Mouse (Mus musculus) liver, embryonic 11.5 days (tissue): ENCODE results near the gene Rbm19. TPM values are rescaled to one million over a fixed set of nuclear protein-coding genes. Genes with fewer than 3 reads are reported as not detected.

ENCODE experiments used
- ATAC-seq: fragments of 200-750 bp; cut with Nextera tagmentation; replicated peaks from 2 replicates; pipeline ENCODE4 v1.8.0; 2017; ENCODE audit warnings: moderate number of reproducible peaks, mild to moderate bottlenecking, moderate TSS enrichment, moderate library complexity; ENCODE audit not compliant: low FRiP score
- DNase-seq: peaks from one replicate; pipeline ENCODE4 v3.0.0-alpha.2; 2017; ENCODE audit warnings: low spot score
- H3K27ac ChIP-seq: fragments of 300-500 bp; sonication (generic); 2 replicates; pipeline ENCODE4 v1.5.1; 2014; ENCODE audit warnings: mild to moderate bottlenecking, low read depth, low read length, control low read depth
- H3K27me3 ChIP-seq: fragments of 300-500 bp; sonication (generic); replicated peaks from 2 replicates; pipeline ENCODE4 v1.6.1; 2014; ENCODE audit warnings: low read length, mixed read lengths; ENCODE audit not compliant: control insufficient read depth, insufficient read depth
- H3K36me3 ChIP-seq: fragments of 300-500 bp; sonication (generic); 2 replicates; pipeline ENCODE4 v1.6.1; 2014; ENCODE audit warnings: mild to moderate bottlenecking, low read length, moderate library complexity, mixed read lengths; ENCODE audit not compliant: control insufficient read depth, insufficient read depth
- H3K4me1 ChIP-seq: fragments of 300-500 bp; sonication (generic); replicated peaks from 2 replicates; pipeline ENCODE4 v1.6.1; 2014; ENCODE audit warnings: low read length, mixed read lengths; ENCODE audit not compliant: control insufficient read depth, insufficient read depth
- H3K4me2 ChIP-seq: fragments of 300-500 bp; sonication (generic); 2 replicates; pipeline ENCODE4 v1.6.1; 2014; ENCODE audit warnings: mild to moderate bottlenecking, control low read depth, moderate library complexity
- H3K4me3 ChIP-seq: fragments of 300-500 bp; sonication (generic); 2 replicates; pipeline ENCODE4 v1.5.1; 2014; ENCODE audit warnings: low read depth, low read length, control low read depth
- H3K9ac ChIP-seq: fragments of 300-500 bp; sonication (generic); 2 replicates; pipeline ENCODE4 v1.6.1; 2014; ENCODE audit warnings: low read depth, low read length, control low read depth
- H3K9me3 ChIP-seq: fragments of 300-500 bp; sonication (generic); 2 replicates; pipeline ENCODE4 v1.6.1; 2016; ENCODE audit warnings: low read length, inconsistent platforms, mixed read lengths; ENCODE audit not compliant: control insufficient read depth
- WGBS: fragments of 180-500 bp; shearing (Covaris S2); extraction: QIAGEN DNeasy Blood & Tissue Kit; methylation state at CpG from one replicate; pipeline ENCODE4 v1.1.7; 2014; 5-methylcytosine and 5-hydroxymethylcytosine counted together
- polyA plus RNA-seq: library from polyadenylated mRNA; unstranded; fragments of >200 nt; fragmentation: Nextera tagmentation; extraction: Ambion mirVana; gene quantifications from 2 replicates; pipeline ENCODE4 v1.2.1, GENCODE M21; 2014

The Rbm19 gene
- polyA plus RNA-seq, 1 experiment from 2014 or later, result 31.8 TPM

DNA sequence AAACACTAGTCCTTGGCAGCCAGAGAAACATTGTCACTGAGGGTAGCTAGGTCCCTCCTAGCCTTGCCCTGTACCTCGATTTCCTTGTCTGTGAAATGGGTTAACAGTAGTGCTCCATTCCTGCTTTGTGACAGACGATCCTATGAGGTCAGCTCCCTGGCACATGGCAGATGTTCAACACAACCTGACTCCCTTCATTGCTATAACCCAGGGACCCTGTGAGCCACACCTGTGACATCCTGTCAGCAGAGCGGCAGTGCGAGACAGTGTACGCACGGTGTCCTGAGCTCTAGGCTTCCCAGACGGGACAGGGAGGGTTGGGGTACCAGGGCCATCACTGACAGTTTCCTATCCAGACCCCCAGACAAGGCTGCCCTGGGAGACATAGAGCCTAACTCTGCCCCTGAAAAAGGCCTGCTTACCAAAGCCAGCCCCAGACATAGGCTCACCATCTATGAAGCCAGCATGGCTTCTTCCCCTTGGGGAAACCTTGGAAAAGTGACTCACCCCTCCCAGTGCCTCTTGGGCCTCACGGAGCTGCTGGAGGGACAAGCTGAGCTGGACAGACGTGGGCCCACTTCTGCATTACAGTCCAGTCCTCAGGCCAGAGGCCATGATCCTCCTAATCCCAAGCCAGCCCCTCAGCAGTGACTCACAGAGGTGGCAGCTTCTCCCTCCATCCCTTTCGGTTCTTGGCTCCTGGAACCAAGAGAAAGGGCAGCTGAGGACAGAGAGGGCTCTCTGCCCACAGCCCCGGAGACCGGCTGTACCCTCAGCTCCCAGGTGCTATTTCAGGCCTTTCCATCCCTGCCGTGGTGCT lies 60.2 kb downstream of the Rbm19 start:
- no peak for ATAC-seq
- Histone ChIP-seq H3K4me1 (peaks cover 17% of the 10 kb centered on the region), H3K4me3 (no peak overlapping the region), H3K36me3 (peaks cover 9% of the 10 kb centered on the region; the same call in 1 of the 2 replicates), H3K4me2 (no peak overlapping the region), H3K9ac (no peak overlapping the region), H3K9me3 (no peaks in the 10 kb centered on the region), H3K27me3 (no peaks in the 10 kb centered on the region), H3K27ac (no peak overlapping the region)
- DNase-seq, result no peak
- 93% methylated on average over 13 of the region's 13 CpGs for WGBS

DNA sequence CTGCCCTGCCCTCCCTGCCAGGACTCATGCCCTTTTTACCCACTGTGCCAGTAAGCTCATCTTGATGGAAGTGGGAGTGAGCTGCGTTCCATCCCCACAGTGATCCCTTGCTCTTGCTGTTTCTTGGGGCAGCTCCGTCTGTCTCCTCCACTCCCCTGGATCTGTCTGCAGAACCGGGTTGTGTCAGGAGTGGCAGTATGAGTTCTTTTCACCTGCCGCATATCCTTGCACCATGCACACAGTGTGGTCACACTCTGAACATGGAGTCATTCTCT lies 60.7 kb downstream of the Rbm19 start:
- WGBS, result 96% methylated on average over 4 of the region's 4 CpGs
- Histone ChIP-seq H3K4me3 (no peak overlapping the region), H3K4me1 (peaks cover 13% of the 10 kb centered on the region), H3K9ac (no peak overlapping the region), H3K4me2 (no peak overlapping the region), H3K27ac (no peak overlapping the region), H3K36me3 (peaks cover 9% of the 10 kb centered on the region; the same call in 1 of the 2 replicates), H3K27me3 (no peaks in the 10 kb centered on the region), H3K9me3 (no peaks in the 10 kb centered on the region)
- DNase-seq (no peak), ATAC-seq (no peak)

DNA sequence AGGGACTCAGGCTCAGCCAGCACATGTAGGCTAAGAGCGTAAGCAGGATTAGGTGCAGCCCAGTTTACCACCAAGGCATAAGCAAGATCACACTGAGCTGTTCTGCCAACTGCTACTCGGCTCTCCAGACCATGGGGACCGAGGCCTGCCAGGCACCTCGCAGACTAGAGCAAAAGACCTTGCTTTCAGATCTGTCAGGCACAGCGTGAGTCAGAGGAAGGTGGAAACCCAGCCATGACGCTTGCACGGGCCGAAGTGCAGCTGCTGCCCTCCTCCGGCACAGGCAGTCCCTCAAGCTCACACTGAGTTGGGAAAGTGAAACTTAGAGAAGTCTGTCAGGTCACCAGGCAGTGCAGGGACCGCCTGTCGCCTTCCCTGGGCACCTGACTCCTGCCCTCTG lies 63.8 kb downstream of the Rbm19 start:
- H3K4me3 ChIP-seq, result no peak overlapping the region
- ATAC-seq (no peak), DNase-seq (no peak)
- no peak overlapping the region for H3K27ac ChIP-seq
- H3K27me3 ChIP-seq, result no peaks in the 10 kb centered on the region
- H3K9me3 ChIP-seq, result no peaks in the 10 kb centered on the region
- 89% methylated on average over 11 of the region's 11 CpGs for WGBS
- H3K4me2 ChIP-seq, result no peak overlapping the region
- no peak overlapping the region for H3K9ac ChIP-seq
- H3K4me1 ChIP-seq, result no peaks in the 10 kb centered on the region
- H3K36me3 ChIP-seq, result peaks cover 9% of the 10 kb centered on the region; the same call in 1 of the 2 replicates

DNA sequence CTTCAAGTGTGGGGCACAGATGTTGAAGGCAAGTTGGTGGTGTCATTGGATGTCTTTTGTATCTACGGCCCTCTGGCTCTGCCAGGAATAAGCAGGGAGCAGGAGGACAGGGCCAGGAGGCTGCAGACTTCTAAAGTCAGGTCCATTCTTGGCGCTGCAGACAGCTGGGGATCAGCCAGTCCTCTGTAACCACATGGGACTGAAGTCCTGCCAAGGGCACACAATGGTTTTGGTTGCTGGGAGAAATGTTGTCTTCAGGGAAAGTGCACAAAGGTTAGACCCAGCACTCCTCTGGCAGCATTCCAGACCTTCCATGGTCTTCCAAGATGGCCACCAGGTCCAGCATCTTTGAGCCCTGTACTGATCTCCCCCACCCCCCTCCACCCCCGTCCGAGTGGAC lies 65.1 kb downstream of the Rbm19 start:
- no peak overlapping the region for H3K9ac ChIP-seq
- no peak overlapping the region for H3K27ac ChIP-seq
- no peak overlapping the region for H3K4me3 ChIP-seq
- H3K36me3 ChIP-seq, result peaks cover 9% of the 10 kb centered on the region; the same call in 1 of the 2 replicates
- 90% methylated on average over 4 of the region's 4 CpGs for WGBS
- no peaks in the 10 kb centered on the region for H3K9me3 ChIP-seq
- no peaks in the 10 kb centered on the region for H3K27me3 ChIP-seq
- no peaks in the 10 kb centered on the region for H3K4me1 ChIP-seq
- H3K4me2 ChIP-seq, result no peak overlapping the region
- no peak for ATAC-seq
- DNase-seq, result no peak

DNA sequence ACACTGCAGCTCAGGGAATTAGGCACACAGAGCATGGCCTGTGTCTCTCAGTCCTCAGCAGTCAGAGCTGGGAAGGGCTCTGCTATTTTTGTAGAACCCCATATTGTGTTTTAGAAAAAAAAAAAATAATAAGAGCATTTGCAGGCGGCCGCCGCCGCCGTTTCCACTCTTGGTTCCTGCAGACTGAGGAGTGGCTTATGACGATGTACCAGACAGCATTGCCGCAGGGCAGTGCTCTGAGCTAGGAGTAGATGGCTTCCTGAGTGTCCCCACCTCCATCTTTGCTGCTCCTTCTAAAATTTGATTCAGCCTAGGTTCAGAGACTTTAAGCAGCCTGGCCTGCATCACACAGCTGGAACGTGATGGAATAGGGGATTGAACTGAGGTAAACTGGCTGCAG lies 67.1 kb downstream of the Rbm19 start:
- 84% methylated on average over 8 of the region's 8 CpGs for WGBS
- H3K4me2 ChIP-seq, result no peak overlapping the region
- H3K4me1 ChIP-seq, result no peaks in the 10 kb centered on the region
- H3K4me3 ChIP-seq, result no peak overlapping the region
- no peak overlapping the region for H3K9ac ChIP-seq
- no peaks in the 10 kb centered on the region for H3K27me3 ChIP-seq
- no peak for ATAC-seq
- H3K9me3 ChIP-seq, result no peaks in the 10 kb centered on the region
- H3K27ac ChIP-seq, result no peak overlapping the region
- H3K36me3 ChIP-seq, result peaks cover 9% of the 10 kb centered on the region; the same call in 1 of the 2 replicates
- no peak for DNase-seq

DNA sequence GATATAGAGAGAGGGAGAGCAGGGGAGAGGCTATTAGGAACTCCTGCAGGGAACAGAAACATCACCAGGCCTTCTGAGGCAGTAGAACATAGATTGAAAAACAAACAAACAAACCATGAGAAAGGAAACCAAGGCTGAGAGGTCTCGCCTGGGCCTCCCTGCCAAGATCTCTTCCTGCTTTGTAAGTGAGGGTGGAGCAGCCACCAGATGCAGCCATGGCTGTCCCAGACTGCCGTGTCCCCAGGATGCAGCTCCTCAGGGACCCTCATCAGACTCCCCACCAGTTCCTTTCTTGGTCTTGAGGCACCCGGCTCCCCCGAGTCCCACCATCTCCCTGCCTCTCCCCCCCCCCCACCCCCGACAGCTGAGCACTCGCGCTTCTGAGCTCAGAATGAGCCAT lies 67.5 kb downstream of the Rbm19 start:
- no peak overlapping the region for H3K4me3 ChIP-seq

DNA sequence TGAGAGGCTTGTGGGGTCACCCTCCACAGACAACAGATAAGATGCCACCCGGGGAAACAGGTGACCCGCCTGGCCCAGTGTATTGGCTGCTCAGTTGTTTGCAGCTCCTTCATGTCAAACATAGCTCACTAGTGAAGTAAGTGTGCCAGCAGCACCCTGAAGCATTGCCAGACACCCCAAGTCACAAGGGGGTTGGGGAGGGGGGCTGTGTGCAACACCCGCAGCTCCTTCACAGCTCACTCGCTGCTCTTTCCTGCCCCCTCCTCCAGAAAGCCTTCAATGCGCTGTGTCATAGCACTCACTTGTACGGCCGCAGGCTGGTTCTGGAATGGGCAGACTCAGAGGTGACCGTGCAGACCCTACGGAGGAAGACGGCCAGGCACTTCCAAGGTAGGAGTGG lies 69.7 kb downstream of the Rbm19 start:
- Histone ChIP-seq H3K9me3 (no peaks in the 10 kb centered on the region), H3K36me3 (no peaks in the 10 kb centered on the region; the same call in 1 of the 2 replicates), H3K4me2 (no peak overlapping the region), H3K9ac (no peak overlapping the region), H3K27me3 (no peaks in the 10 kb centered on the region), H3K4me3 (no peak overlapping the region), H3K4me1 (no peaks in the 10 kb centered on the region), H3K27ac (no peak overlapping the region)
- no peak for ATAC-seq
- 89% methylated on average over 10 of the region's 10 CpGs for WGBS
- no peak for DNase-seq

More for the DNA sequence above, 67.5 kb downstream of the Rbm19 start:
- H3K27ac ChIP-seq, result no peak overlapping the region
- H3K36me3 ChIP-seq, result peaks cover 9% of the 10 kb centered on the region; the same call in 1 of the 2 replicates
- 68% methylated on average over 7 of the region's 7 CpGs for WGBS
- H3K4me1 ChIP-seq, result no peaks in the 10 kb centered on the region
- ATAC-seq (no peak), DNase-seq (no peak)
- H3K9me3 ChIP-seq, result no peaks in the 10 kb centered on the region
- H3K4me2 ChIP-seq, result no peak overlapping the region
- H3K27me3 ChIP-seq, result no peaks in the 10 kb centered on the region
- H3K9ac ChIP-seq, result no peak overlapping the region

DNA sequence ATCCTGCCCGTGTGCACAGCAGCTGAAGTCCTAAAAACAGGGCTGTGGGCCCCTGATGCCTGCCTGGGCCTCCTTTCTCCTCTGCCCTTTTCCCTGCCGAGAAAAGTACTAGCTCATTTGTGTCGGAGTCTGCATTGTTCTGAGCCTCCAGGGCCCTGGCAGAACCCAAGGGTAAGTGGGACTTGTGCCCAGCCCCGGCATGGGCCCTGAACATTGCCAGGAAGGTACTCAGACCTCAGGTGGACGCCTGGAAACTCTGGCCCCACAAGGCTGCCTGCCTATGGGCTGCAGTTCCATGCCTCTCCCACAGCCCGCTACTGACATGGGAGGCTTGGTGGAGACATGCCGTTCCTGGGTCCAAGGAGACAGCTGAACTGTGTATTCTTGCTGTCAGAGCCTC lies 72.3 kb downstream of the Rbm19 start:
- Histone ChIP-seq H3K9me3 (no peaks in the 10 kb centered on the region), H3K9ac (no peak overlapping the region), H3K4me2 (no peak overlapping the region), H3K36me3 (no peaks in the 10 kb centered on the region), H3K27ac (no peak overlapping the region), H3K4me3 (no peak overlapping the region), H3K27me3 (no peaks in the 10 kb centered on the region), H3K4me1 (no peaks in the 10 kb centered on the region; the same call in 1 of the 2 replicates)
- ATAC-seq, result no peak
- DNase-seq, result no peak
- 85% methylated on average over 7 of the region's 7 CpGs for WGBS

DNA sequence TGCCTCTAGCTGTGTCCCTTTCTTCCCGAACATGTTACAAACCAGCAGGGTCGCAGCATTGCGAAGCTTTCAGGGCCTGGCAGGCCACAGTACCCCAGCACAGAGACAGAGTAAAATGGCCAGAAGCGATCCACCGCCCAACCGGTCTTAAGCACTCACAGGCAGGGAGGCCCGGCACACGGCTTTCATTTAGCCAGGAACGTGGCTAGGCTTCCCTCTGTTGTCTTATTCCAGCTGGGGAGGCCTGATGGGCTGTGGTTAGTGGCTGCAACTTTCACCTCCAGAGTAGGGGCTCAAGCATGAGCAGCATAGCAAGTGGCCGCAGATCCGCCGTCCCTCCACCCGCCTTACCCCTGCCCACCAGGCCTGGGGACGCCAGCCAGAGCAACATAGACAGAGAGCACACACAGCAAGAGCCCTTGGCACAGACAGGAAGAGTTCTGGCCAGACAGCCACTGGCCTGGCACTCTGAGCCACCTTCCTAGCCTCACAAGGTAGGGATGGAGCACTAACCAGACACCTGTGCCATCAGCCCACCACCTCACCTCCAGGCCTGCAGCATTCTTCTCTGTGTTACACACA lies 73.8 kb downstream of the Rbm19 start:
- Histone ChIP-seq H3K4me3 (no peak overlapping the region), H3K4me1 (peaks cover 4% of the 10 kb centered on the region), H3K4me2 (no peak overlapping the region), H3K9me3 (no peaks in the 10 kb centered on the region), H3K27ac (no peak overlapping the region), H3K36me3 (no peaks in the 10 kb centered on the region), H3K27me3 (no peaks in the 10 kb centered on the region), H3K9ac (no peak overlapping the region)
- WGBS, result 90% methylated on average over 14 of the region's 14 CpGs
- no peak for ATAC-seq
- DNase-seq, result no peak
